Mouse (Mus musculus): ENCODE results near the gene Thumpd3.

Gene Thumpd3

GRCm38 (mm10) chr6:113037946-113038734 is 7.9 kb upstream of the Thumpd3 start:
- peak; percentile 56 for DNase-seq (ENCODE audit: low spot score)

DNA sequence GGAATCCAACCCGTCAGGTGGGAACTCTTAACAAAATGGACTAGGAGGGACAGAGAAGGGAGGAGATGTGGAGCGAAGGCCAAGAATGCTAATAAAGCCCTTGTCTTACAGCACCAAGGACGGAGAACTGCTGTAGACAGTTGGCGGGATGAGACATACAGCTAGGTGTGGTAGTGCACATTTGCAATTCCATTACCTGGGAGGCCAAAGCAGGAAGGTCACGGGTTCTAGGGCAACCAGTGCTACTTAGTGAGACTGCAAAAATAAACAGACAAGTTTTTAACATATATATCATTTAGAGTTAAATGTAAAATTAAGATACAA is 7.3 kb upstream of the Thumpd3 start:
- no peak for DNase-seq (ENCODE audit: low spot score)

GRCm38 (mm10) chr6:113040319-113040718 is 5.7 kb upstream of the Thumpd3 start:
- no peak for DNase-seq (ENCODE audit: low spot score)

GRCm38 (mm10) chr6:113041215-113041990 is 4.6 kb upstream of the Thumpd3 start:
- DNase-seq (ENCODE audit: low spot score), result no peak

- DNase-seq (ENCODE audit: low spot score), result no peak
These were observed 450 bp upstream of the Thumpd3 start for GRCm38 (mm10) chr6:113045575-113045974.

DNA sequence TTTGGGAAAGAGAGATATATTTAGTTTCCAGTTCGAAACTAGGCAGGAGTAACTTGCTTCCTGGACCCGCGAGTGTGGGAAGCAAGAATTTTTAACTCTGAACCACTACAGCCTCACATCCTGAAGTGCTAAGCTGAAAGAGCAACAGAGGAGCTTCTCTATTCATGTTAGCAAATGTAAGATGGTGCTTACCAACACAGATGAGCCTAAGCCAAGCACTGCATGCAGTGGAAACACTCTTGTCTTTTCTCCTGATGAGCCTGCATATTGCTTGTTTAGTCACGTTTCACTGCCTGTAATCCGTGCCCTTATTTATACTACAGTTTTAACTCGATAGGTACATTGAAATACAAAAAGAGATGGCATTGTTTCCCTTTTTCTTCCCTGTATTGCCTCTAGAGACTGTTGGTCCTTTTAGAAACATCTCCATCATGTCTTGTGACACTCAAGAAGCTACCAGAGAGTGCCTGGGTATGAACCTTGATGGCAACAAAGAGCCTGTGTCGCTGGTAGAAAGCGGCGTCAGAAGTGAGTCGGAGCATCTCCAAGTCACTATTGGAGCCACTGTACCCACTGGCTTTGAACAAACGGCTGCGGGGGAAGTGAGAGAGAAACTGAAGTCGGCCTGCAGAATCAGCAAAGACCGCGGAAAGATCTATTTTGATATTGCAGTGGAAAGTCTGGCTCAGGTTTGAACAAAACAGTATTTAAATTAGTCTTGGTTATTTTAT is 1.2 kb downstream of the Thumpd3 start:
- no peak for DNase-seq (ENCODE audit: low spot score)

GRCm38 (mm10) chr6:113048371-113048770 is 2.3 kb downstream of the Thumpd3 start:
- DNase-seq (ENCODE audit: low spot score), result no peak

DNA sequence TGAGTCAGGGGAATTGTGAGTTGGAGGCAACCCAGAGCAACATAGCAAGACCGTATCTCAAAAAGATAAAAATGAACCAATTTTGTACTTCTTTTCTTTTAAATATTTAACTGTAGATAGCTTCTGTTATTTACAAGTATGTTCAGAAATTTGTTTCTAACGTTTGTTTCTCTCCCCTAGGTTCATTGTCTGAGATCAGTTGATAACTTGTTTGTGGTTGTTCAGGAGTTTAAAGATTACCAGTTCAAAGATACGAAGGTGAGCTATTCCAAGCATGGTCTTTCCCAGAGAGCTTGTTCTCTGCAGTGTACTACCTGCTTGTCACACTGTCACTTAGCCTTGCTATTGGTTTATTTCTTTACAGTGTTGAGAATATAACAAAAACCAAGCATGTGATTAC is 3.1 kb downstream of the Thumpd3 start:
- DNase-seq (ENCODE audit: low spot score), result no peak

- DNase-seq (ENCODE audit: low spot score), result no peak
These were observed 6.9 kb downstream of the Thumpd3 start for GRCm38 (mm10) chr6:113052972-113053371.

GRCm38 (mm10) chr6:113054552-113055107 is 8.6 kb downstream of the Thumpd3 start:
- no peak for DNase-seq (ENCODE audit: low spot score)

- DNase-seq (ENCODE audit: low spot score), result no peak
These were observed 15.0 kb downstream of the Thumpd3 start for GRCm38 (mm10) chr6:113060892-113061563.

DNA sequence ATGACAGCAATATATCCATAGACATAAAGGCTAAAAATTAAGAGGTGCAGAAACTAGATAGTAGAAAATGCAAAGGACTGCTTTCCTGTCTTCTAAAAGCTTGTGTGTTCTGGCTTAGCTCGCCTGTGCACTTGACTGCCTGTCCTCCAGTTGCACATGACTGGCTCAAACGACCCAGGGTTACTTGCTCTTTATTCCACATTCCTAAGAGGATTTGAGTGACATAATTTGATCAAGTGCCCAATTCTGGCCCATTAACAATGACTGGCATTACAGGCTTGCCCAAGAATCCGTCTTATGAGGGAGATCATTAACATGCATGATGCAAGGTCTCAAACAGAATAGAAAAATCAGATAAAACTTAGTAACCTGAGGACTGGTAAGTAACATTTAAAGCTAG is 16.2 kb downstream of the Thumpd3 start:
- no peak for DNase-seq (ENCODE audit: low spot score)

DNA sequence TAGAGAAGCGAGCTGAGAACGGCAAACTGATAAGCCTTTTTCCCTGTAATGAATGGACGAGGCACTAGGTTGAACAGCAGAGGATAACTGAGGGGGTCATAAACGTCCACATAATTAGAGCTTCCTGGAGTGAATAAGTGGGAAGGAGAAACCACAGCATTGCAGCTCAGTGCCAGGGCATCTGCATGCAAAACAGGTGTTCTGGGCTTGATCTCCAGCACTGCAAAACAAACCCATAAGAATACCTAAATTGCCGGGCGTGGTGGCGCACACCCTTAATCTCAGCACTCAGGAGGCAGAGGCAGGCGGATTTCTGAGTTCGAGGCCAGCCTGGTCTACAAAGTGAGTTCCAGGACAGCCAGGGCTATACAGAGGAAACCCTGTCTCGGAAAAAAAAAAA is 17.3 kb downstream of the Thumpd3 start:
- no peak for DNase-seq (ENCODE audit: low spot score)

- DNase-seq (ENCODE audit: low spot score), result no peak
These were observed 19.2 kb downstream of the Thumpd3 start for GRCm38 (mm10) chr6:113065186-113065585.

GRCm38 (mm10) chr6:113069154-113069553 is 23.1 kb downstream of the Thumpd3 start:
- DNase-seq (ENCODE audit: low spot score), result no peak

GRCm38 (mm10) chr6:113075261-113075660 is 29.2 kb downstream of the Thumpd3 start:
- DNase-seq (ENCODE audit: low spot score), result no peak

DNA sequence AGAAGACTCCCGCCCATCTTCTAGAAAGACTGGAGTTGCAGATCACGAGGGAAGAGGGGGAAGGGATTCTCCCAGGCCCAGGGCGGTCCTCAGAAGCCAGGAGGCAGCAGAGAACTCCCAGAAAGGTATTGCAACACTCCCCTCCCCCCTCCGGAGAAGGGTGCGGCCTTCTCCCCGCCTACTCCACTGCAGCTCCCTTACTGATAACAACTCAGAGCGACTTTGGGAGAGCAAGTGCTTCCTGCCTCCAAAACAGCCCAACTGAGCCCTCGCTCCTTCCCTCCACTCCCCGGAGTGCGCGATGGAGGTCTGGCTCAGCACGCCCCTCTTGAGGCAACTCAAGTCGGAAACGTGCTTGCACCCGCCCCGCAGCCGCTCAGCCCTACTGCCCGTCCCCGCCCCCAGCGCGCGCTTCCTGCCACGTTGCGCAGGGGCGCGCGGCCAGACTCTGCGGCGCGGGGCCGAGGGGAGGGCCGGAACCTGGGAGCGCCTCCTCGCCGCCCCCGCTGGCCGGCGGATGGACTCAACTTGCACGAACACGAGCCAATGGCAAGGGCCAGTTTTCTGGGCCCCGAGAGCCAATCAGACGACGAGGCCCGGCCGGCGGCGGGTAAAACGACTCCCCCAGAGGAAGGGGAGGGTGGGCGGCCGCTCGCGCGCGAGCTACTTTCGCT is 30.1 kb downstream of the Thumpd3 start:
- peak; percentile 97 for DNase-seq (ENCODE audit: low spot score)

DNA sequence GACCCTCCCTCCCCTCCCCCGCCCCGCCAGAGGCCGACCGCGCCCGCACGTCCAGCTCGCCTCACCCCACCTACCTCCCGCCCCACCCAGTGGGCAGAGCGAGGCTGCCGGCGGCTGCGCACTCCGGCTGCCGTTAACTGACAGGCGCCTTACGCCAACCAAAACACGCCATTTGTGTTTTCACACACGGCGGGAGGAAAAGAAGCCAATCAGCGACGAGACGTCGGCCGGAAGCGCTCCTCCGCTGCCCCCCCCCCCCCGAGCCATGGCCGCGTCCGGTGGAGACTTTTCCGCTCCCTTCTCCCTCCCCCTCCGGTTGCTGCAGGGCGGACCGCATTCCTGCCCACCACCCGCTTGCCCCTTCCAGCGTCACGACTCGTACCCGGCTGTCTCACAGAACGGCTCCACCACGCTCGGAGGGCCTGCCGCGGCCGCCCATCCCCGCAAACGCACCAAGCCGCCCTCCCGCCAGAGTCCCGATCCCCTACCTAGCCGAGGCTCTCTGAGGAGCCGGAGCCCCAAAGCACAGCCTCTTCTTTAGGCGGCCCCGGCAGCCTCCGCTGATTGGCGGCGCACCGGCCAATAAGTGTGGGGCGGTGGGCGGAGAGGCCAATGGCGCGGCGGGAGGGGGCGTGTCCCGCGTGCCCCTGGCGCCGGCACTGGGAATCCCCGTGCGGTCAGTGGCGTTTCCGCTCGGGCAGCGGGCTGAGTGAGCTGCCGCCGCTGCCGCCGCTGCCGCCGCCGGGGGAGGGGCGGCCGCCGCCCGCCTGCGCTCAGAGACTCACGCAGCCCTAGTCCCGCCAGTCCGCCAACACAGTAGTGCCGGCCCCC is 30.9 kb downstream of the Thumpd3 start, which contains the start of gene Setd5:
Gene Setd5 (plus strand): TSS at position 680 of the 831 bp plus-strand sequence.
- DNase-seq (ENCODE audit: low spot score), result peak; percentile 99

GRCm38 (mm10) chr6:113077569-113078030 is 31.6 kb downstream of the Thumpd3 start:
- DNase-seq (ENCODE audit: low spot score), result no peak

DNA sequence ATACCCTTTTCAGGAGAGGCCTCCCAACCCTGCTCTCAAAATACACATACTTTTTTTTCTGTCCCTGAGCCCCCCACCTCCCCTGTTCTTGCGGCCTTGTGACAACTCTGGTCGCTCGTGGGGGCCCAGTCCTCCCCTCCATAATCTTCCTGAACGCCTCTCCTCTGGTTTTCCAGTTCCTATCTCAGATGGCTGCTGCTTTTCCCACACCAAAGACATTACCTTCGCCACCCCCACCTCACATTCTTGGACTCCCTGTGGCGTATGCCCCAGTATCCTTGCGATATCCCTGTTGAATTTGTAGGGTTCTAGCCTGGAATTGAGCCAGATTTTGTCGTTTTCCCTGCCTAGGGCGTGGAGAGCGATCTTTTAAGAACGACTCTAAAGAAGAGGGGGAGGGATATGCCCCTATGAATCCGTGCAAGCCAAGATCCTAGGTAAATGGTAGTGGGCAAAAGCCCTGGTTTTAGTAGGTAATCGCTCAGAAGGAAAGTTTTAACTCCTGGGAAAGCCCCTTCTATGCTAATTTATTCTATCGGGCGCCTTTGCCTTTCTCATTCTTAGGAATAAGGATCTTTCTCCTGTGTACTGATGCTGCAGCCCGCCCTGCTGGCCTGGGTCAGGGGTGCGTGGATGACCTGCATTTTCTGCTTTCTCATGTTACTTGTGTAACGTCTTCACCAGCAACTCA is 32.2 kb downstream of the Thumpd3 start:
- peak; percentile 37 for DNase-seq (ENCODE audit: low spot score)

Data from ovary, postnatal 36 days (tissue).